Mouse (Mus musculus) NIH3T3 (cell line): ENCODE results near the gene Grip2.

Experiments
- DNase-seq: peaks from one replicate; pipeline ENCODE4 v3.0.0-alpha.2; 2012; ENCODE audit warnings: low read depth

Gene Grip2

DNA sequence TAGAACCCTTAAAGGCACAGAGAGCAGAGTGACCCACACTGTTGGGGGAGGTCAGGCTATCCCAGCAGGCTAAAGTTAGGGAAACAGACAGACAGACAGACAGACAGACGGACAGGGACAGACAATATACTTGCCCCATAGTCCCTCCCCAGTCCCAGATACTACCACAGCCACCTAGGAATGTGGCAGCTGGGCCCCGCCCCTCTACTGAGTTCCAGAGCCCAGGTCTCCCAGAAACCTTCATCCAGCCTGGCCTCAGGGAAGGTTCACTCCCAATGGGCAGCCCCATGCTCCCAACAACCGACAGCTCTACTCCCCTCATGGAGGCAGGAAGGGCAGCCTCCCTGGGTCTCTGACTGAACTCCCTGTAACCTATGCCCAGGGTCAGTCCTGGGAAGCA lies 31.4 kb downstream of the Grip2 start:
- no peak for DNase-seq

DNA sequence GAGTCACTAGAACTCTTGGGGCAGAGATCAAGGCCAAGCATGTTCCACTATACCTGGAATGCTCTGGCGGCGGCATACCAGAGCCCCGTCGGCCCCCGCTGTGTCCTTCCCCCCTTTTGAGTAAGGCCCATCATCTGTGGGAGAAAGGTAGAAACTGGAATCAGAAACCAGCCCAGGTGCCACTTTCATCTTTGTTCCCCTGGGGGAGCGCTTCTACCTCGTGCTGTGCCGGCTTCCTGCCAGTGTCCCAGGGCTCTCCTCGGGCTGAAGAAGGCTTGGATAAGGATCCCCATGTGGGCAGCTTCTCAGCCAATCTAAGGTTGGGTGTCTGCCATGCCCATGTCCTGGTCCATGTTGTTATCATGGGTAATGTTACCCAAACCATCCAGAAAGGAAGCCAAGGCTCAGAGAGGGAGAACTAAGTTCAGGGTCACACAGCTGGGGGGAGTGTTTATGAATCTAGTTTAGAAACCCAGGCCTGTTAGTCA lies 38.7 kb downstream of the Grip2 start:
- no peak for DNase-seq

DNA sequence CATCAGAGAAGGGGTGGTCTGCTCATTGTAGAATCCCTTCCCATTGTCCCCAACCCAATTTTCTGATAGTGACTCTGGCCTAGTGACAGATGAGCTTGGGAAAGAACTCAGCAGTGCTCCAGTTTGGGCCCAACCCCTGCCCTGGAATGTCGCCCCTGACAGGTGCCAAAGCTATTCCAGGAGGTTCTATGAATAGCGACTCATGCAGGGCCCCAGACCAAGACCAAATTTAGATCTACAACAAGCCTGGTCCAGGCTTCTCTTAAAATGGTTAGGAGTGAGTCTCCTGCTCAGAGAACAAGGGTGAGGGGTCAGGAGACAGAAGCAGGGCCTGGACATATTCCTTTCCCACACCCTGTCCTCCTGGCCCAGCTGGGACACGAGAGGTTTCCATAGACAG lies 42.0 kb downstream of the Grip2 start:
- no peak for DNase-seq

DNA sequence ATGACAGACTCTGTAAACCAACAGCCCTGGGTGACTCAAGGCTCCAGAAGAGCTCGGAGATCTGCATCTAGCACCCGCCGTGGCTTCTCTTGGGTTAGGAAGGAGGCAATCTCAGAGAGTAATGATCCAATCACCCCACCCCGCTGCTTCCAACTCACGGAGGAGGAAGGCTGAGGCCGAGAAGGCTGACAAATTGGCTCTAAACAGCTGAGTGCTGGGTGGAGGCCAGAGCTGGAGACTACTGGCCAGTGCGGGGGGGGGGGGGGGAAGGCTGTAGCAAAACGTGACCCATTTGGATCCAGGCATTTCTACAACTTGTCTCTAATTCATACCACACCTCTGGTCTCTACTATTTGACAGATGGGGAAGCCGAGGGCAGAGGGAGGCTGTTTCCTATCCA lies 47.8 kb downstream of the Grip2 start:
- DNase-seq: peak; percentile 36

DNA sequence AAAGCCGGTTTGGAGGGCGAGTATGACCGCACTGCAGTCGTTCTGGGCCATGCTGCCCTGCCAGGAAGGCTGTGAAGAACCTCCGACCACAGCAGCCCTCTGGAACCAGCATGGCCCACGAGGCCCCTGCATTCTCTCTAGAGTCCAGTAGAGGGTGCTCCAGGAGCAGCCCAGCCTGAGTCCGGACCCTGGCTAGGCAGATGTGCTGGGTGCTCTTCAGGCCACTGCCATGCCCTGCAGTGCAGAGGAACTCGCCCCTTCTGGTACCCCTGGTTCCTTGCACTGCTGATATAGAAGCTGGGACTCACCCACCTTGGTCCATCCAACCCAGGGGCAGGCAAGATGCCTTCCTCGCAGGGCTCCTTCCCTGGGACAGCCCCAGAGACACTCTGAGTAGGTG lies 50.5 kb downstream of the Grip2 start:
- peak; percentile 88 for DNase-seq

DNA sequence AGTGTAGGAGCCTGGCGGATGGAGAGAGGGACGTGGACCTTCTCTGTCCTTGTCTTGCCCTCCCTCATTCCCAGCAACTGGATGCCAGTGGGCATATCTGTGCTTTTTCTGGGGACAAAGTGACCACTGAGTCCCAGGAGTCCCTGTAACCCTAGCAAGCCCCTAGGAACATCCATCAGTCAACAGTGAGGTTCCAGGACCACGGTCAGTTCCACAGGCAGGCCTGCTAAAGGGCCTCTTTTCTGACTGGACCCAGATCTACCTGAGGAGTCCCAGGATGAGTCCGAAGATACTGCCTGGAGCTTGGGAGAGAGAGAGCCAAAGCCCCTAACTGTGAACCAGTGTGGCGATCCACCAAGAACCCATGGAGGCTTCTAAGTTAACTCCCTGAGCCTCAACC lies 53.1 kb downstream of the Grip2 start:
- DNase-seq: peak; percentile 55

DNA sequence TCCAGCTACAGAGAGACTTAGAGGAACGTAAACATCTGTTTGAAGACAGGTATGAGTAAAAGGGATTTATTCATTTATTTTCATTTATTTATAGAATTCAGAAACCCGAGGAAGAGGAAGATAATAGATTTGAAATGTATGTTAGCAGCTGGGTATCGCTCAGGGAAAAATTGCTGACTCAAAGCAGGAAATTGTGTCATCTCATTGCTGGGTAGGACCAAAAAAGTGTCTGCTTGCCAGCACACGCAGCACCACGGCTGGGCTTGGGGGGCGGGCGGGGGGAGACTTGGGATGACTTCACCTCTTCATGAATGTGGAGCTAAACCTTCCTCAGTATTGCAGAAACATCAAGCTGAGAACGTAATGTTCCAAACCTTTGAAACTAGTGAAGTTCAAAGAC lies 59.5 kb downstream of the Grip2 start:
- DNase-seq: peak; percentile 34

DNA sequence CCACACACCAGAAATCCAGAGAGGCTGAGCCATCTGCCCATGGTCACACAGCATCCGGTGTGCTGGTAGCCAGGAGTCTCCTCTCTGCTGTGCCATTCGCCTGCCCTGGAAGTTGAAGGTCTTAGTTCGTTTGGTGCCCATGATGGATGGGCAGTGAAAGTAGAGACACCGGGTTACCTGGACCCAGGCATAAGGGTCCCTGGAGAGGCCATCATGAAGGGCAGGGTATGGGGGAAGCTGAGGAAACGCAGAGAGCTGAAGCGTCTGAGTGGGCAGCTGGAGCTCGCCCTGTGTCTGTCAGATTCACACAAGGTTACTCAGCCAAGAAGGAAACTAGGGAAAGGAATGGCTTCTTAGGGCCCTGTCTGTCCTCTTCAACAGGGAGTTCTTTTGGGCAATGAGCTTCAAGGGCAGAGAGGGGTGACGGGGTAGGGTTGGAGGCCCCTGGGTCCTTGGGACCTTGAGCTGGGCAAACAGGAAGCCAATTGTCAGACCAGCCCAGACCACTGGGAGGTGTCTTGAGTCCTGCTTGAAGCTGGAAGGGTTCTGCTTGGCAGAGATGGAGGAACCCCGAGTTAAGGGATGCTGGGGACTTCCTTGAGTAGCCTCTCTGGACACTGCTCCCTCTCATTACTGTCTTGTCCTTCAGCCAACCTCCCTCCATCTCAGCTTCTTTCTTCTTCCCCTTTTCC lies 64.9 kb downstream of the Grip2 start:
- no peak for DNase-seq

DNA sequence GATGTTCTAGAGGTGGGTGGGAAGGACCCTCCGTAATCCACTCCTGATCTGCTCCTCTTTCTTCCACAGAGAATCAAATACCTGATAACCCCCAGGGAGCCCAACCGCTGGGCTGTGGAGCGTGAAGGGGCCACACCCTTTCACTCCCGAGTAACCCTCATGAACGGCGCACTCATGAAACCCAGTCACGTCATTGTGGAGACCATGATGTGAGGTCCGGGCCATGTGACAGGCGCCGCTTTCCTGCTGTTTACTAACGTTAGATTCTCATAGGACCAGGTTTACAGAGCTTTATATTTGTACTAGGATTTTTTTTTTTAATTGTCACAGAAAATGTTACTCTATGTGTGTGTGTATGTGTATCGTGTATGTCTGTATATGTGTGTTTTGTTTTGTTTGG lies 72.2 kb downstream of the Grip2 start:
- no peak for DNase-seq

DNA sequence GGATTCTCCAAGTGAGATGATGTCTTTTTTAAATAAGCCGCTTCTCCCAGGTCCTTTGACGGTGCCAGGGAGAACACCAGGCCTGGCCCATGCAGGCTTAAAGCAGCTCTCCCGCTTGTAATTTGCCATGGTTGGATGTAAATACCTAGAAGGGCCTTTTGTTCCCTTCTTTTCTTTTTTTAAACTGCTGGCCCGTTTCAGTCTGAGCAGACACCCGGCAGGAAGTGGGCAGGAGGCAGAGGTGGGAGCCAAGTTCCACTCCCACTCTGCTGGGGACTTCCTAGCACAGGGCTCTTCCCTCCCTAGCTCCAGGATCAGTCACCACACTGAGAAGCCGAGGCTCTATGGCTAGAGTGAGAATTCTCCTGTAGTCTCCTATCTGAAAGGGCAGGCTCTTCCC lies 73.0 kb downstream of the Grip2 start:
- DNase-seq: no peak

DNA sequence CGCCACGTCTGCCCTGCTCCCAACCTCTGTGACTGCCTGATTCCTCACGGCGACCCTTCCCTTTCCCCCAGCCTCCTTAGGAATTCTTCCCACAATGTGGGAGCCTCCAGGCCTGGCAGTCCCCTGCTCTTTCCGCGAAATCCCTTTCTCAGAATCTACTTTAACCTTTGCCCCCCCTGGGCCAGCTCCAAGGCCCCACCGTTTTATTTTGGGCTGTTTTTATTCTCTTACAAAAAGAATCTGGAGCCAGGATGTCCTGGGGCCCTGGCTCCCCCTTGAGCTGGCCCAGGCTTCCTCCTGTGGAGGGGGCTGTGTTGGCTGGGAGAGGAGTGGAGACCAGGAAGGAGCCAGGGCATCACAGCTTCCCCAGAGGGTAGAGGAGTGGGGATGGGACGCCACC lies 74.2 kb downstream of the Grip2 start:
- no peak for DNase-seq

DNA sequence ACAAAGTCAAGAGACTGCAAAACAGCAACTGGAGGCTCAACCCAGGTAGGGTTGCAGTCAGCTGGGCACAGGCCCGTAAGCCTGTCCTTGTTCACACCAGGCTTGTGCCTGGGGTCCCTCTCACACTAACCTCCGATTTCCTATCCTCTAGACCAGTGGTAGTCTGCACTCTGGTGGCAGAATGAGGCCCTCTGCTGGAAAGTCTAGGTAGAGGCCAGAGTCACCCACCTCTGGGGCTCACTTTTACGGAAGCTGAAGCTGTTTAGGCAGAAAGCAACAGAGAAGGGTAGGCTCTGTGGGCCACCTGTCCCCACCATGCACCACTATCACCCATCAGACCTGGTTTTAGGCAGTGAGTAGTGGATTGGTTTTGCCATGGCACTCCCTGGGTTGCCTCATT lies 76.1 kb downstream of the Grip2 start:
- peak; percentile 52 for DNase-seq

DNA sequence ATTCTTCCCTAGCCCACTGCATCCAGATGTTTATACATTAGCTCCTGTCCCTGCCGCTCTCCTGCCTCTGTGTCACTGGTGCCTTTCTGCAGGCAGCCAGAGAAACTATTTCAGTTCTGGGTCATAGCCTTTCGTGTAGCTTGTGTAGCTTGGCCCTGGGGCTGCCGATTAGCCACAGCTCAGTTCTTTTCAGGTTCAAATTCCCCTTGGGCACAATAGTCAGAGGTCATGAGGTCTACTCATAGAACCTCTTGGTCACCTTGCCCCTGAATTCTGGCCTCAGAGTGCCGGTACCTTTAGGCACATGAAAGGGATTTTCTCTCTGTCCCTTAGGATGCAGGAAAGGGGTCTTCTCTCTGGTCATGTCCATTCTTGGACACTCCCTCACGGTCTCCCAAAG lies 80.3 kb downstream of the Grip2 start:
- DNase-seq: no peak

DNA sequence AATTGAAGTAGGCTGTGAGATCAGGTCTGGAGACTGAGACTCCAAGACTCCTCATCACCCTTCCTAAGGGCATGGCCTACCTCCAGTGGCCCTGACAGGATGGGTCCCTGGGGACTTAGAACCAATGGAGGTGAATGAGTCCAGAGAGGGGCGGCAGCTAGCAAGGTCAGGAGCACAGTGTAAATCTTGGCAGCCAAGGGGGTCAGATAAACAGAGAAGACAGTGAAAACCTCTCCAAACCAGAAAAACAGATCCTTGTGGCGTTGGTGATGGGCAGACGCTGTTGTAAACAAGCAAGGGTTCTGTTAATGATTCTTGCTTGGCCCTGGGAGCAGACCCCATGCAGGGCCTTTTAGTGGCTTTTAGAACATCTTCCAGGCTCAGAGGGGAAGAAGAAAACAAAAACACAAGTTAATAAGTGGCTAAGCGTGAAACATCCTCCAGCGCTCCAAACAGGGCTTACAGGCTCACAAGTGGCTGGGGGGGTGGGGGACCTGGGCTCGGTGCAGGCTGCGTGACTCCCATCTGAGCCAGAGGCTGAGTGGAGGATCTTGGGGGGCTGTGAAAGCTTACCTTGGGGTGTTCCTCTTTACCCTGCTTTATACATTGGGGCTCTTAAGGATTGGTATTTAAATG lies 81.0 kb downstream of the Grip2 start:
- no peak for DNase-seq

DNA sequence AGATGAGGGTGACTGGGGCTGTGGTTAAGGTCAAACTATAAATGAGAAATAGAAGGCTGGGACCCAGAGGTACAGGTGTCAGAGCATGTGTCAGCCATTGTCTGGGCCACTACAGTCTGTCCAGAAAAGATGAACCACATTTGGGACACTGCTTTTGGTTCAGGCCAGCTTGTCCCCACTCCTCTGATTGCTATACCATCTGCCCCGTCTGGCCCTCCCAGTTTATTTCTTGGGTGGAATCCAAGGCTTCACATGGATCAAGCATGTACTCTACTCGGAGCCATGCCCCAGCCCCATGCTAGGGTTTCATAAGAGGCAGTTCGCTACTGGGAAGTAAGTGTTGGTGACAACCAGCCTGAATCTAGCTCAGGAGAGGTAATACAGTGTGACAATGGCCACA lies 81.8 kb downstream of the Grip2 start:
- DNase-seq: no peak

DNA sequence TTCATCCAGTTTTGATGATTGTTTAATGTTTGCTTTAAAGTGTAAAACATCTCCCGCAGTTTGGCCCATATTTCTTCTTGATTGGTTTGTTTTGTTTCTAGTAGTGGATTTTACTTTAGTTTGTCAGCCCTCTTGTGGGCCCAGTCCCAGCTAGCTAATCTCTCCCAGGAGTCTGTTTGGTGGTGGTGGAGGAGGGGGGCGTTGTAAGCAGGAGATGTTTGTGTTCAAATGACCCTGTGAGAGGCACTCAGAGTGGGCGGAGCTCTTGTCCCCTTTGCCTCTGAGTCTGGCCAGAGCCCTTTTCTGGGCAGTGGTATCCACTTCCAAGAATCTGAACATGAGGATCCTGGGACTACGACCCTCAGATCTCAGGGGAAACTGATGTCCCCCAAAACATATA lies 83.2 kb downstream of the Grip2 start:
- DNase-seq: no peak

DNA sequence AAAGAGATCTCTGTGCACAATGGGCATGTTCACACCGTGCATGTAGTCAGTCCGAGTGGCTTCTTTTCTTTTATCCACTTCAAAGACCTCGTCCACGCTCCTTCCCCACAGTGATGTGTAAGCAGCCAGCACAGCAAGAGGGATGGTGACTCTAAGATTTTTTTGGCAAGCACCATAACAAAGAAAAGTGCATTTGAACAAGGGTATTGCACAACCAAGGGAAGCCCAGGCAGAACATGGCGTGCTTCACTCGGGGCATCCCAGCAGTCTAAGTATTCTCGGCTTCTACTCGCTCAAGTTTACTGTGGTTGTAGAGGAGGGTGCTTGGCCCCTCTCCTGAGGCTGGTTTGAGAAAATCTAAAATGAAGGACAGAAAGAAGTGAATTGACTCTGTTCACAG lies 84.1 kb downstream of the Grip2 start:
- DNase-seq: peak; percentile 29

DNA sequence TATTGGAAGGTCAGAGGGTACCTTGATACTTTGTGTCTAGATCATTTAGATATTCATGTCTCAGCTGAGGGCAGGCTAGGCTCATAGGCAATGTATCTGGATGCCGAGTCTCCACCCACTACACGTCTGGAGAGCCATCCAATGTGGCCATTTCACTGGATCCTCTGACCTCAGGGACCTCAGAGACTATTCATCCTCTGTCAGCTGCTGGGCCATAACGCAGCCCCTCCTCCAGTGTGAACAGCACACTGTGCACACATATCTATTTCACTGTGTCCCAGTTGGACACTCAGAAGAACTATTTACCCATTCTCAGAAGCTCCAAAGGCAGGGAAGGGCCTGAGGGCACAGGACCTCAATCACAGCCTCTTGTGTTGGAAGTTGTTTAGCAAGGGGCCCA lies 84.6 kb downstream of the Grip2 start:
- DNase-seq: no peak

DNA sequence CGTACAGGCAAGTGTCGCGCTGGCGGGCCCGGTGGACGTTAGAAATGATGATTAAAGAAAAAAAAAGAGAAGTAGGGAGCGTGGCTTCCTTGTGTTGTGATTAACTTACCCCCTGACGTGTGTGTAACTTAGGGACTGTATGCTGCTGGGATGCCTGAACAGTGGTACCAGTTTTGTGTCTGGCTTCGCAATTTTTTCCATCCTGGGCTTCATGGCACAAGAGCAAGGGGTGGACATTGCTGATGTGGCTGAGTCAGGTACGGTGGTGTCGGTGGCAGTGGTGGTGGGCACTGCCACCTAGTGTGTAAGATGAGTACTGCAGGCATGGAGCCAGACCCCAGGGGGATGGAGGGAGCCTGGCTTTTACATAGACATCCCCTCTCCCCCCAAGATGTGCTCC lies 86.0 kb downstream of the Grip2 start:
- DNase-seq: peak; percentile 83

DNA sequence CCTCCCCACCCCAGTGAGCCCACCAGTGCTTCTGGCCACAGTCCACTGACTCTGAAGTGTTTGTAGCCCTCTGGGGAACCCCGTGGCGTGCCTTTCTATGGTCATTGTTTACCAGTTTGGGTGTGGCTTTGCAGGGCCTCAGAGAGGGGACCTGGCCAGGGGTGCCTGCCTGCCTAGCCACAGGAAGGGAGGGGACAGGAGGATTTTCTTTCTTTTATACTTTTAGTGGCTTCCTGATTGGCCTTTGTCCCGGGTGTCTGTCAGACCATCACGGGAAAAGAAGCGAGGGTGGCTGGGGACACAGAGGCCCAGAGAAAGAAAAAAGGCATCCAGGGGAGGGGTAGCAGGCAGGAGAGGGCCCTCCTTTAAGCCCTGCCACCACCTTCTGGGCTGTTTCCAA lies 89.0 kb downstream of the Grip2 start:
- DNase-seq: no peak

DNA sequence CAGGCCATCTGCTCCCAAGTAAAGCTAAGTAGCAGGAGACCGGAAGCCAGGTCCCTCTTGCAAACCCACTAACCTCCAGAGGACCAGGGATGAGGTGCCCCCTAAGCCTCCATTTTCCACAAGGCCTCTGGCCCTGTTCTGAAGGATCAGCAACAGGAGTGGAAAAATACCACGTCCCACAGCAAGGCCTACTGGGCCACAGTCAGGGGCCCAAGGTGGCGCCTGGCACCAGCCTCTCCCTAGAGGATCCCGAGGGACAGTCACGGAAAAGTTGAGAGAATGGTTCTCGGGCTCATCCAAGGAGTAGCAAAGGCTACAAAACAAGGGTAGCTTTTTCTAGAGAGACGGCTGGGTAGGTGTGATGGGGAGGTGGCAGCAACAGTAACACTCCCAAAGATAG lies 89.6 kb downstream of the Grip2 start:
- no peak for DNase-seq

DNA sequence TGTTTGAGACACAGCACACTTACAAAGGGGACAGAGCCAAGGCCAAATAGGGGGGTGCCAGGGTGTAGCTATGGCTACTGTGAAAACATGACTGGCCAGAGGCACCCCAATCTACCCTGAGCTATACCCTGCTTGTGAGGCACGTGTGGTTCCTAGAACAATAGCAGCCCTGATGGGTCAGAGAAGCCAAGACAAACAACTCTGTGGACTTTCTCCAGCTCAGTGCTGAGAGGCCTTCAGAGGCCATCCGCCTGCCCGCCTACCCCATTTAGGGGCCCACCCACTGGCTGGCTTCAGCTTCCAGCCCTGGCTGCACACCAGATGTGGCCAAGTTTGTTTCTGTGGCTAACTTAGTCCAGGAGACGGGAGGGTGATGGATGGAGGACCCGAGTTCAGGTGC lies 90.6 kb downstream of the Grip2 start:
- DNase-seq: peak; percentile 93

DNA sequence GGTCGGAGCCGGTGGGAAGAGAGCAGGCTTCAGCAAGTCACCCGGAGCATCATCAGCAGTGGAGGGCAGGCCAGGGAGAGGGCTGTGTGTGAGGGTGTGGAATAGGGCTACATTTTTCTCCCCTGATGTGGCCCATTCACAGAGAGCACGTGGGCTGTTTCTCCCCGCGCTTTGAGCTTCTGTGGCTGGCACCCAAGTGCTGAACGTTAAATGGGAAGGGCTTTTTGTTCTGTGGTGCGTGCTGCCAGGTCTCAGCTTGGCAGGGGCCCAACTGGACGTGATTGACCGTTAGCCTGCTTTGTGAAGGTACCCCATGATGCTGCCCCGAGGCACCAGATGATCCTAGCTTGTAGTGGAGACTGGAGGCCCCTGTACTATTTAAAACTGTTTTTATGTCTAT lies 94.9 kb downstream of the Grip2 start:
- DNase-seq: peak; percentile 96

DNA sequence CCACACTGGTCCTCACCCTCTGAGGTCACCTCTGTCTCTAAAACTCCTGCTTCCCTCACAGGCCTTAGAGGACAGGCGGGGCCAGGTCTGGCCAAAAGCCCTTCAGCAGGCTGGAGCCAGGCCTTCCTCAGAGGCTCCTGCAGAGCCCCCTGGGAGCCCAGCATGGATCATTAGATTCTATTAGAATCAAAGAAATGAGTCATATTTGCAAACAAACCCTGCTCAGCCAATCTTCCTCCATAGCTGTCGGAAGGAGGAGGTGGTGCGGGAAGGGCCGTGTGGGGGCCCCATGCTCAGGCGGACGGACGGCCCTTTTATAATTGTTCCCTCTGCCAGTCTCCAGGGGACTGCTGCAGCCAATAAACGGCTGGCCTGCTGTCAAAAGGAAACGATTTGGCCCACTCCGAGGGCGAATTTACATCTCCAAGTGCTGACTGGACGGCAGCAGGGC lies 97.3 kb downstream of the Grip2 start:
- peak; percentile 98 for DNase-seq
